Mouse (Mus musculus): ENCODE measurements at regions not wholly inside any gene's neighbourhood (a gene's known extent, or its start where the extent isn't known, plus 50 kb on each side); places are given as distances from the start of the nearest gene placed in this dataset.

DNA sequence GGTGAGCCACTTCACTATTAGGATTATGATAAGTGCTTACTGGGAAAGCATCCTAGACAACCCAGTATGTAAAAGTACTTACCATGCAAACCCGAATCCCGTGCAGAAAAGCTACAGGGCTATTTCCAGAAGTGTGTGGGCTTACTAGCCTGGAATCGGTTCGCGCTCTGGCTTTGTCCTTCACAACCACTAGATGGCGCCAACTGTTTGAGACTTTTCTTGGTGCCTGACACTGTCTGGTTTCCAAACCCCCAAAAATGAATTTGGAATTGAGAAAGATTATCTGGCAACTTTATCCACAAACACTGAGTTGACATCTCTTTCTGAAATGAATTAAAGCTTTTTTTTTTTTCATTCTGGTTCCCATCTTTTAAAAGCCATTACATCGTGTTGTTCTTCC, 218.2 kb downstream of the Pax3 start:
- TF ChIP-seq CTCF (IDR thresholded peaks at IDR 0.05; ENCODE audit: control insufficient read depth, insufficient read depth, insufficient replicate concordance, low read depth, low read length) (peak; percentile 74), POLR2A (IDR thresholded peaks at IDR 0.05; ENCODE audit: control insufficient read depth, low read depth, low read length) (no peak)
